Mouse (Mus musculus): ENCODE data around the gene Clcn2.

Clcn2 gene

GRCm38 (mm10) chr16:20717181-20717977, at the start of gene Clcn2, which contains the start of gene Polr2h:
Gene Clcn2 (minus strand): TSS chr16:20717746.
Gene Polr2h (plus strand): TSS chr16:20717665.
- peak; percentile 99 for DNase-seq

DNA sequence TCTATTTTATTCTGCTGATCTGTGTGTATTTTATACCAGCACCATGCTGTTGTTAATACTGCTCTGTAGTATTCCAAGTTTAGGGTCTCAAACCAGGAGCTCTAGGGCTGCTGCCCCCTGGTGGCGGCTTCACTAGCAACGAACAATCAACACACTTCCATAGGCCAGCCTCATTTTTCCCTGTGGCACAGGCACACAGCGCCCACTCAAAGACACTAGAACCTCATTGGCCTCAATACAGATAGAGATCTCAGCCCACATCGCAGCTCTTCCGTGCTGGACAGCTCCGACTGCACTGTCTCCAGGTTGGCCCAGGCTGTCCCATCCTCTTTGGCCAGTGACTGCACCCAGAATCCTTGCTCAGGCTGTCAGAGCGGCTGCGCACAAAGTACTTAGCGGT, 47.7 kb upstream of the Clcn2 start:
- DNase-seq = peak; percentile 49

- DNase-seq = peak; percentile 60
Measured at GRCm38 (mm10) chr16:20761681-20762080, 44.1 kb upstream of the Clcn2 start.

GRCm38 (mm10) chr16:20757385-20757784, 39.8 kb upstream of the Clcn2 start:
- DNase-seq = no peak

DNA sequence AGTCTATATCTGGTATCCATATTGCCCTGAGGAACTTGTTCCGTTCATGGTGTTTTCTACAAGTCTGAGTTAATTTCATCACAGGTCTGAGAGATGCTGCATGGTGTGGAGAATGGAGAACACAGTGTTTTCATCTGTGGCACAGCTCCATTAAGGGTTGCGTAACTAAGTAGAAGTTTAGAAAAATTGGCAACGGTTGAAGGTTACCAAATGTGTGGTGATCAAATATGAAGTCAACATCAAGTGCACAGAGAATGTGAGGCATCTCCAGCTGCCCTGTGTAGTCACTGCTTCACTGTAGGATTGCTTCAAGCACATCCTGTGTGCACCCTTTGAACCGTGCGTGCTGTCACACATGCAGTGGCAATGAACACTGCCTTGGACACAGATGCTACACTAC, 38.5 kb upstream of the Clcn2 start:
- DNase-seq = no peak

- no peak for DNase-seq
Measured at GRCm38 (mm10) chr16:20750518-20750917, 33.0 kb upstream of the Clcn2 start.

GRCm38 (mm10) chr16:20746641-20747040, 29.1 kb upstream of the Clcn2 start:
- DNase-seq = peak; percentile 15

- DNase-seq = no peak
Measured at GRCm38 (mm10) chr16:20739845-20740244, 22.3 kb upstream of the Clcn2 start.

DNA sequence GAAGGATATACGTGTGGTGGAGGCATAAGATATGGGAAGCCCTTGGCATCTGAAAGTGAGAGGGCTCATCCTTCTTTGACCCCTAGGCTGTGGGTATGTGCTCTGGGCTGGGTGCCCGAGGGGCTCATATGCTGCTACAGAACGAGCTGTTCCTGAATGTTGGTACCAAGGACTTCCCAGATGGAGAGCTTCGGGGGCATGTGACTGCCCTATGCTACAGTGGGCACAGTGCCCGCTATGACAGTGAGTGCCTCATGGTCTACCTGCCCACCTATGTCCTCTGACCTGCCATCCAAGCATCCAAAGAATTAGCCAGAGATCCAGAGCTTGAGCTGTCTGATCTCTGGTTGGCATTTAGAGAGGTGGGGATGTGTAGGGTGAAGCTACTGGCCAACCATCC, 19.3 kb upstream of the Clcn2 start:
- DNase-seq = no peak

- no peak for DNase-seq
Measured at GRCm38 (mm10) chr16:20736168-20736567, 18.6 kb upstream of the Clcn2 start.

DNA sequence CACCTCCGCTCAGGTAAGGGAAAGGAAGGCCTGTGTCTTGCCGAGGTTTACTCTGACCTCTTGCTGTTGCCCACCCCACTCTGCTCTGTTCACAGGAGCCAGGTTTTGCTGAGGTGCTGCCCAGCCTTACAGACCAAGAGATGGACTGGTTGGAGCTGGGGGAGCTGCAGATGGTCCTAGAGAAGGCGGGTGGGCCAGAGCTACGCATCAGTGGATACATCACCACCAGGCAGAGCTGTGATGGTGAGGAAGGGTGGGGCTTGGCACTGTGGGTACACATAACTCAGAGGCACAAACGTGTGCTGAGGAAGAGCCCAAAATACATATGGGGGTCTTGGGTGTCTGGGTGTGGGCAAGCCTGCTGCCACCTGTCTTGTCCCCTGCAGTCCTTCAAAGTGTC, 18.1 kb upstream of the Clcn2 start:
- no peak for DNase-seq

GRCm38 (mm10) chr16:20733731-20734730, 16.5 kb upstream of the Clcn2 start, which contains the start of gene Thpo:
Gene Thpo (minus strand): TSS chr16:20734511.
- DNase-seq = no peak

DNA sequence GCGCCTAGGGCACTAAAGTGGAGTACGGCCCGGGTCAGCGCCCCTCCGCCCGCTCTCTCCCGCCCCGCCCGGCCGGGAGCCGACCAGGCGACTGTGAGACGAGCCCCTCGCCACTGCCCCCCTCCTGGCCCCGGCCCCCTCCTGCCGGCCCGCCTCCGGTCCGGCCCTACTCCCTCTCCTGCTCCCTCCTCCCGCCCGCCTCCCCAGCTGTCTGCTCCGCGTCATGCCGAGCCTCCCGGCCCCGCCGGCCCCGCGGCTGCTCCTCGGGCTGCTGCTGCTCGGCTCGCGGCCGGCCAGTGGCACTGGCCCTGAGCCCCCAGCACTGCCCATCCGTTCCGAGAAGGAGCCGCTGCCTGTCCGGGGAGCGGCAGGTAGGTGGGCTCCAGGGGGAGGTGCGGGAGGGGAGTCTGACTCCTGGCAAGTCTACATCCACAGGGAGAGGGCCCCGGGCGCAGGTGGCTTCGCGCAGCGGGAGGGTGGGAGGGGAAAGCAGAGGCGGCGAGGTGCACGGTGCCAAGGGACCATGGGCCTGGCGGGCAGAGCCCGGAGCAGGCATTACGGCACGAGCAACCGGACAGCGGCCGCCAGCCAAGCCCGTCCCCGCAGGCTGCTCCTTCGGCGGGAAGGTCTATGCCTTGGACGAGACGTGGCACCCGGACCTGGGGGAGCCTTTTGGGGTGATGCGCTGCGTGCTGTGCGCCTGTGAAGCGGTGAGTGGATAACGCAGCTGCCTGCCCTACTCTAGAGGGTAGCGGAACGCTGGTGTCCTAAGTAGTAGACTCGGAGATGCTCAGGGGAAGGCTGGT, 15.6 kb upstream of the Clcn2 start, which contains the start of gene Chrd:
Gene Chrd, plus strand, starts transcription at position 203 of the 806 bp plus-strand sequence.
- peak; percentile 45 for DNase-seq

- DNase-seq = no peak
Measured at GRCm38 (mm10) chr16:20732251-20732924, 14.8 kb upstream of the Clcn2 start.

- DNase-seq = no peak
Measured at GRCm38 (mm10) chr16:20731688-20732087, 14.1 kb upstream of the Clcn2 start.

DNA sequence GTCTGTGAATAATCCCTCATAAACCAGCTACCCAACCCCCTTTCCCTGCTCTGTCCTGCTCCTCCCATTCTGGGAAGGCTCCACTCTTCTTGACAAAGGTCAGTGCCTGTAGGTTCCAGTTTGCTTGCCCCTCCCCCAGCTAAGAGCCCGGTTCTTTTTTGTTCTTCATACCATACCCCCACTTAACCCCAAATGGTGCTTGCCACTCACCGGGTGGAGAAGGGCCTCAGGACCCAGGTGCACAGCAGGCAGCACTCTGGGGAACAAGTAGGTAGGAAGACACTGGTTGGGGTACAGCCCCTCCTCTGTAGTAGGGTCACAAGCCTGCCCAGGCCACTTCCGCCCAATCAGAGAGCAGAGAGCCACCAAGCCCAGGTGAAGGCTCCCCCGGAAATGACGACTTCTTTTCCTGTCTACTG, 12.8 kb upstream of the Clcn2 start:
- DNase-seq = peak; percentile 86

GRCm38 (mm10) chr16:20726384-20726783, 8.8 kb upstream of the Clcn2 start:
- DNase-seq = no peak

DNA sequence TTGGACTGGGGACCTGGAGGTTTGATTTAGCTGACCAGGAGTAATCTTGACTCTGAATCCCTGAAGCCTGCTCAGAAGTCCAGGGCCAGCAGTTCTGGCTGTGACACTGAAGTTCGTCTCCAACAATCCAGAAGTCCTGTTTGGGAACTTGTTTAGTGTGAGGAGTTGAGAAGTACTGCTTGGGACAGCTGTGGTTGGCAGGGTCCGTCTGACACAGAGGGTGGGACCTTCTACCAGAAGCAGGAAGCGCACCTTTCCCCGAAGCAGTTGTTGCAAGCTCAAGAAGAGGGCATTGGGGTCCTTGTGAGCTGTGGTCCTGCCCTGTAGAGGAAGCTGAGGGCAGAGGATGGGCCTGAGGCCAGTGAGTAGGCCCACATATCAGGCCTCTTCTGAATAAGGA, 8.2 kb upstream of the Clcn2 start:
- DNase-seq = no peak

GRCm38 (mm10) chr16:20725321-20725720, 7.8 kb upstream of the Clcn2 start:
- no peak for DNase-seq

DNA sequence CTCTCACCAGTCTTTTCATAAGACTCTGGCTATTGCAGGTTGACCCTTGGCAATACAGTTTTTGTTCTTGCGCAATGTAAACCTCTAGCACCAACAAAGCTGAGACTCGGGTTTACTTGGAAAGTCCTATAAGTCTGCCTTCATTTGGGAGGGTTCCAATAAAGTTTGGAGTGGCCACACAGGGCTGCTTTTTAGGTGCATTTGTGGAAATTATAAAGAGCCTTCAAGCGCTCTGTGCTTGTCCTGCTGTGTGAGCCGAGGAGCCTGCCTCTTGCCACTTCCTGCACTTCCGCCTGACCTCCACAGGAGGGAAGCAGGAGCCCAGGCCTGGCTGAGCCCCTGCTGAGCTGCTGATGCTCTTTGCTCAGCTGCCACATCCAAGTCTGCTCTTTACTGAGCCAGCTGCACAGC, 6.8 kb upstream of the Clcn2 start:
- peak; percentile 73 for DNase-seq

- DNase-seq = no peak
Measured at GRCm38 (mm10) chr16:20723247-20723646, 5.7 kb upstream of the Clcn2 start.

GRCm38 (mm10) chr16:20722736-20723135, 5.2 kb upstream of the Clcn2 start:
- DNase-seq = no peak
